In genomic region chr16:11852716-11853605, GRCm38 (mm10) we compare ENCODE assay signal across 15 mouse cellular contexts. TPM values are rescaled to one million over a fixed set of nuclear protein-coding genes. Genes with fewer than 3 reads are reported as not detected.
A peak's percentile ranks its signal among the peaks of the same experiment; 100 is the strongest.
DNase-seq lines count a peak whose midpoint lies in the region; ATAC-seq and TF ChIP-seq lines count a peak whose summit lies in the region.
"Had no signal": no experiment of that assay in that cellular context is flagged by ENCODE, and none has a peak within 500 bp of the region (broad histone marks: within the 10 kb centered on the region; RNA-seq: fewer than 3 reads in every experiment).

No protein-coding gene starts in this region.

- no peak overlapping the region for H3K27ac ChIP-seq in forebrain, embryonic 14.5 days (ENCODE audit: low read depth, low read length)
- H3K27ac ChIP-seq in forebrain, embryonic 11.5 days (ENCODE audit: low read depth, low read length): no peak overlapping the region
- 0 out of 2 replicates have a peak overlapping the region, but pooled peaks have one; percentile 4 for H3K27ac ChIP-seq in hindbrain, embryonic 16.5 days (ENCODE audit: low read depth, low read length)
- peak overlapping the region; percentile 43 for H3K27ac ChIP-seq in midbrain, postnatal 0 days (ENCODE audit: low read depth, low read length)
- H3K27ac ChIP-seq: liver, embryonic 14.5 days had no signal

- 0 out of 2 replicates have a peak, but pooled peaks cover 2% of the 10 kb centered on the region for H3K9me3 ChIP-seq in forebrain, embryonic 14.5 days (replicated peaks; ENCODE audit: control insufficient read depth, low read length)
- H3K9me3 ChIP-seq in forebrain, embryonic 11.5 days (ENCODE audit: control insufficient read depth, low read length): no peaks in the 10 kb centered on the region
- H3K9me3 ChIP-seq in hindbrain, embryonic 16.5 days (ENCODE audit: control insufficient read depth, low read length): no peaks in the 10 kb centered on the region
- no peaks in the 10 kb centered on the region for H3K9me3 ChIP-seq in midbrain, postnatal 0 days (ENCODE audit: low read length)

- H3K27me3 ChIP-seq in forebrain, embryonic 14.5 days (replicated peaks; ENCODE audit: control insufficient read depth, insufficient read depth, low read length): no peaks in the 10 kb centered on the region
- H3K27me3 ChIP-seq in forebrain, embryonic 11.5 days (ENCODE audit: control insufficient read depth, insufficient read depth, low read length): no peaks in the 10 kb centered on the region
- no peaks in the 10 kb centered on the region for H3K27me3 ChIP-seq in hindbrain, embryonic 16.5 days (replicated peaks; ENCODE audit: control insufficient read depth, insufficient read depth, low read length)
- H3K27me3 ChIP-seq in midbrain, postnatal 0 days (ENCODE audit: insufficient read depth, low read length): no peaks in the 10 kb centered on the region

- TF ChIP-seq CTCF in midbrain, postnatal 0 days (IDR thresholded peaks at IDR 0.05): no peak

- H3K4me3 ChIP-seq in forebrain, embryonic 14.5 days (ENCODE audit: low read depth, low read length): no peak overlapping the region
- no peak overlapping the region for H3K4me3 ChIP-seq in forebrain, embryonic 11.5 days (ENCODE audit: low read depth, low read length)
- H3K4me3 ChIP-seq in hindbrain, embryonic 16.5 days (ENCODE audit: low read length): no peak overlapping the region
- H3K4me3 ChIP-seq in midbrain, postnatal 0 days (ENCODE audit: low read depth, low read length): no peak overlapping the region

- peak; percentile 43 for DNase-seq in forebrain, embryonic 14.5 days (ENCODE audit: low spot score)
- no peak for DNase-seq in forebrain, embryonic 11.5 days (ENCODE audit: low spot score)
- DNase-seq in left cerebral cortex, postnatal 14 days (ENCODE audit: low spot score in 2 of 2): peak; percentile 21 to 24
- DNase-seq in left cerebral cortex, postnatal 36 days (ENCODE audit: low spot score in 2 of 2): no peak
- DNase-seq in midbrain, postnatal 0 days (ENCODE audit: low spot score): peak; percentile 42
- DNase-seq in gastrocnemius, postnatal 10 days: no peak
- no peak for DNase-seq in lung, postnatal 4 days
- DNase-seq: adrenal gland, postnatal 25 days; cerebellum, adult 11 months; gastrocnemius, postnatal 14 days; lung, postnatal 36 days; thymus, postnatal 14 days had no signal

- ATAC-seq in forebrain, embryonic 14.5 days: peak; percentile 40; the same call in 1 of the 2 replicates
- no peak for ATAC-seq in forebrain, embryonic 11.5 days (replicated peaks; ENCODE audit: low FRiP score)
- ATAC-seq in hindbrain, embryonic 16.5 days: peak; percentile 72
- 0 out of 2 replicates have a peak, but pooled peaks have one; percentile 34 for ATAC-seq in midbrain, postnatal 0 days (ENCODE audit: low FRiP score)

- H3K4me2 ChIP-seq in forebrain, embryonic 14.5 days (ENCODE audit: low read length): no peak overlapping the region
- H3K4me2 ChIP-seq in forebrain, embryonic 11.5 days (ENCODE audit: low read depth, low read length, severe bottlenecking): no peak overlapping the region
- H3K4me2 ChIP-seq in hindbrain, embryonic 16.5 days (ENCODE audit: low read length): no peak overlapping the region
- no peak overlapping the region for H3K4me2 ChIP-seq in midbrain, postnatal 0 days (ENCODE audit: low read depth, low read length, poor library complexity, severe bottlenecking)
- H3K4me2 ChIP-seq: heart, embryonic 11.5 days had no signal

- intact Hi-C loops in left cerebral cortex, postnatal 14 days (cut with DNase I): no loop called here
- intact Hi-C loops in left cerebral cortex, postnatal 36 days (cut with DNase I): no loop called here

- no peaks in the 10 kb centered on the region for H3K36me3 ChIP-seq in forebrain, embryonic 14.5 days (ENCODE audit: control insufficient read depth, insufficient read depth, low read length)
- no peaks in the 10 kb centered on the region for H3K36me3 ChIP-seq in forebrain, embryonic 11.5 days (ENCODE audit: control insufficient read depth, insufficient read depth, low read length)
- H3K36me3 ChIP-seq in hindbrain, embryonic 16.5 days (ENCODE audit: control insufficient read depth, insufficient read depth, low read length): no peaks in the 10 kb centered on the region
- H3K36me3 ChIP-seq in midbrain, postnatal 0 days (ENCODE audit: insufficient read depth, low read length): no peaks in the 10 kb centered on the region

- no peaks in the 10 kb centered on the region for H3K4me1 ChIP-seq in forebrain, embryonic 14.5 days (ENCODE audit: control insufficient read depth, insufficient read depth, low read length)
- H3K4me1 ChIP-seq in forebrain, embryonic 11.5 days (replicated peaks; ENCODE audit: control insufficient read depth, insufficient read depth, low read length): no peaks in the 10 kb centered on the region
- no peaks in the 10 kb centered on the region for H3K4me1 ChIP-seq in hindbrain, embryonic 16.5 days (ENCODE audit: control insufficient read depth, insufficient read depth, low read depth, low read length)
- H3K4me1 ChIP-seq in midbrain, postnatal 0 days (ENCODE audit: insufficient read depth, low read length): peaks cover 2% of the 10 kb centered on the region; the same call in 1 of the 2 replicates

- no peak overlapping the region for H3K9ac ChIP-seq in forebrain, embryonic 14.5 days (ENCODE audit: low read length)
- no peak overlapping the region for H3K9ac ChIP-seq in forebrain, embryonic 11.5 days (ENCODE audit: low read length)
- no peak overlapping the region for H3K9ac ChIP-seq in hindbrain, embryonic 16.5 days (ENCODE audit: low read depth, low read length)
- no peak overlapping the region for H3K9ac ChIP-seq in midbrain, postnatal 0 days (replicated peaks; ENCODE audit: low read length, poor library complexity, severe bottlenecking)
- H3K9ac ChIP-seq: liver, embryonic 14.5 days had no signal

- 72% methylated on average over 8 of the region's 8 CpGs for WGBS in forebrain, embryonic 14.5 days
- 80% methylated on average over 8 of the region's 8 CpGs for WGBS in forebrain, embryonic 11.5 days
- WGBS in hindbrain, embryonic 16.5 days: 63% methylated on average over 8 of the region's 8 CpGs
- 58% methylated on average over 8 of the region's 8 CpGs for WGBS in midbrain, postnatal 0 days

RNA-seq across cellular contexts. Expression of gene Cpped1, which starts 56.3 kb away (rescaled TPM):
- polyA plus RNA-seq in forebrain, embryonic 14.5 days (2014; fragmentation: Nextera tagmentation; extraction: Ambion mirVana): 18.7 and 19.8 TPM in 2 replicates
- polyA plus RNA-seq in forebrain, embryonic 11.5 days (2014; fragmentation: Nextera tagmentation; extraction: Ambion mirVana): 16.2 and 16.6 TPM in 2 replicates
- 10 to 100 TPM; 35.5 to 36.9 TPM for total RNA-seq in left cerebral cortex, postnatal 14 days (2021)
- 10 to 100 TPM; 36.8 to 43.9 TPM for total RNA-seq in left cerebral cortex, postnatal 36 days (2021)
- 14.5 and 18.0 TPM in 2 replicates for polyA plus RNA-seq in hindbrain, embryonic 16.5 days (2015; fragmentation: Nextera tagmentation; extraction: Ambion mirVana)
- total RNA-seq in midbrain, postnatal 0 days (2014; rRNA removed): 20.7 and 20.9 TPM in 2 replicates
- 18.8 and 19.2 TPM in 2 replicates for polyA plus RNA-seq in midbrain, postnatal 0 days (2015; fragmentation: Nextera tagmentation; extraction: Ambion mirVana)
- total RNA-seq in gastrocnemius, postnatal 10 days (2021): 10 to 100 TPM; 39.7 to 44.0 TPM

Comparison
In these comparisons a context has a peak if more than half of its experiments do, and no peak if none do; other contexts are left out.
1. DNase-seq: peak in forebrain, embryonic 14.5 days (single experiment), left cerebral cortex, postnatal 14 days (2 of 2) and midbrain, postnatal 0 days (single experiment); none in forebrain, embryonic 11.5 days (single experiment), left cerebral cortex, postnatal 36 days (0 of 2), gastrocnemius, postnatal 10 days (single experiment) and lung, postnatal 4 days (0 of 2).
2. H3K27ac ChIP-seq: peak in hindbrain, embryonic 16.5 days (single experiment) and midbrain, postnatal 0 days (single experiment); none in forebrain, embryonic 14.5 days (single experiment) and forebrain, embryonic 11.5 days (single experiment).